Mouse (Mus musculus): ENCODE results near the gene Rhod.
"Not testable (repeated sequence)": the region's sequence is repeated elsewhere in the genome, so short reads cannot be mapped to it uniquely, and the experiment has no call there.

Gene Rhod

GRCm38 (mm10) chr19:4439161-4439801 lies at the start of gene Rhod:
Gene Rhod (minus strand): TSS chr19:4439432.
- ATAC-seq (ENCODE audit: low TSS enrichment): no peak

GRCm38 (mm10) chr19:4487877-4488276 lies 48.6 kb upstream of the Rhod start:
- no peak for ATAC-seq (ENCODE audit: low TSS enrichment)

- no peak for ATAC-seq (ENCODE audit: low TSS enrichment)
Observed at GRCm38 (mm10) chr19:4485006-4485405, 45.8 kb upstream of the Rhod start.

- peak; percentile 47; the same call in 1 of the 2 replicates for ATAC-seq (ENCODE audit: low TSS enrichment)
Observed at GRCm38 (mm10) chr19:4482111-4482859, 43.1 kb upstream of the Rhod start.

DNA sequence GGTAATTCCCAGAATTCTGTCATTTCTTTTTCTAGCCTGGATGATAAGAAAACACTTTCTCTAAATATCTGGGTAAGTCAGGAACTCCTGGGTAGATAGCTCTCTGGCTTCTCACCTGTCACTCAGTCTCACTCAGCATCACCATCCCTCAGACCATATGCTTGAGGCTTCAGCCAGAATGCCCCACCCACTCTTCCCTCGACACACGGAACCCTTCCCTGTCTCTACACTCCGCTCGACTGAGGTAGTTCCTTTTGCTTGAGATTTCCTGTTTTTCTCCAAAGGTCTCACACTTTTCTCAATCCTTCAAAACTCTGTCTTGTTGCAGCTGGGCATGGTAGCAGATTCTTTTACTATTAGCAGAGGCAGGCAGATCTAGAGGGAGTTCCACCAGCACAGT lies 42.1 kb upstream of the Rhod start:
- peak; percentile 58 for ATAC-seq (ENCODE audit: low TSS enrichment)

DNA sequence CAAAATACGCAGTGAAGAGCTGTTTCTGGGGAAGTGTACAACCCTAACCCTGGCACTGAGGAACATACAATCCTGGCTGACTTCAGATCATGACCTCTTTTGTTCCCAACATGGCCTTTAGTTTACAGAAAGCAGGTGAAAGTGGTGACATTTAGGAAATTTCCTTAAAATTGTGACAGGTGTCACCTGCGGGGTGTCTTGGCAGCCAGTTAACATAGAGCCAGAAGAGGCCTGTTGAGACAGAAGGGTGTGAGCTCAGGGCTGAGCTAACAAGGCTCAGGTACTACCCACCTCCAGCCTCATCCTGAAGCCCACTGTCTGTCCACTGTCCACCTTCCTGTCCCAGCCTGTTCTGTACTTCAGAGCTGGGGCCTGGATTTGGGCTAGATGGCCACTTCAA lies 40.8 kb upstream of the Rhod start:
- ATAC-seq (ENCODE audit: low TSS enrichment): no peak

DNA sequence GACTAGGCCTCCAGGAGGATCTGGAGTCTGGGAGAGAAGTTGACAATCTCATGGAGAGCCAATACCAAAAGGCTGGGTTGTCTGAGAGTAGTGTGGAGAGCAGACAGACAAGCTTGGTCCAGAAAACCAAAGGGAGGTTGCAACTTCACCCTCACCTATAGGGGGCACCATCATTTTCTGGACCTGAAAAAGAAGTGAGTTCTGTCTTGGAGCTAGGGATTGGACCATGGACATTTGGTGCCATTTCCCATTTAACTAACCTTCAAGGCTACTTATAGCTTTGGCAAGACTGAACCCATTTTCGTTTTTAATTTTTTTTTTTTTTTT lies 38.9 kb upstream of the Rhod start:
- ATAC-seq (ENCODE audit: low TSS enrichment): no peak

DNA sequence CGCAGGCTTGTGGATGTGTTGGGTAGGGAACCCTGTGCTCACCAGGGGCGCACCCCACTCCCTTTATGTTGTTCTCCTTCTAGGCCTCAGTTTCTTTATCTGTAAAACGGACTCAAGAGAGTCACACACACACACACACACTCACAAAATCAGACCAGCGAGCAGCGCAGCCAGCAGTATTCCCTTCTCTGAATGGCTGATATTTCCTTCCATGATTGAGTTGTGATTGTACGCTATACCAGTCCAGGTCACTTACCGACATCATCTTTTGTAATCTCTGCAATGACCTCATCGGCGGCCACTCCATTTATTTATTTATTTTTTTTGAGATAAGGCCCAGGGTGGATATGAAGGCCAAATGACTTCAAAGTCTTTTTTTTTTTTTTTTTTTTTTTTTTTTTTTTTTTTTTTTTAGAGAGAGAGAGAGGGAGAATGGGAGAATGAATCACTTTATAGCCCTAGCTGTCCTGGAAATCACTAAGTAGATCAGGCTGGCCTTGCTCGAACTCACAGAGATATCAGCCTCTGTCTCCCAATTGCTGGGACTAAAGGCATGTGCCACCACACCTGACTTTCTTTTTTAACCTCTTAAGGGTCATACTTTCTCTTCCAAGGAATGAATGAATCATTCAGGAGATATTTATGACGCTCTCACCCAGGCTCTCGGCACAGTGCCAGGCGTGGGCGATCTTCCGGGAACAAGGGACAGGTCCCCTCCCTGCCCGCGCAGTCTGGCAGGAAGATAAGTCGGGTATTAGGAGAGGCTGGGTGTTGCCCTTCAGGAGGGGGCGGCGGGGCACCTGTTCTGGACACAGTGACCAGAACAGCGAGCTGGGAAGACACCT lies 38.3 kb upstream of the Rhod start, which contains the start of gene Syt12:
Gene Syt12, minus strand, starts transcription at position 103 of the 845 bp plus-strand sequence.
- no peak for ATAC-seq (ENCODE audit: low TSS enrichment)

- peak; percentile 56 for ATAC-seq (ENCODE audit: low TSS enrichment)
Observed at GRCm38 (mm10) chr19:4476601-4477257, 37.5 kb upstream of the Rhod start.

- peak; percentile 32; the same call in 1 of the 2 replicates for ATAC-seq (ENCODE audit: low TSS enrichment)
Observed at GRCm38 (mm10) chr19:4475224-4475925, 36.1 kb upstream of the Rhod start.

GRCm38 (mm10) chr19:4474739-4475138 lies 35.5 kb upstream of the Rhod start:
- no peak for ATAC-seq (ENCODE audit: low TSS enrichment)

DNA sequence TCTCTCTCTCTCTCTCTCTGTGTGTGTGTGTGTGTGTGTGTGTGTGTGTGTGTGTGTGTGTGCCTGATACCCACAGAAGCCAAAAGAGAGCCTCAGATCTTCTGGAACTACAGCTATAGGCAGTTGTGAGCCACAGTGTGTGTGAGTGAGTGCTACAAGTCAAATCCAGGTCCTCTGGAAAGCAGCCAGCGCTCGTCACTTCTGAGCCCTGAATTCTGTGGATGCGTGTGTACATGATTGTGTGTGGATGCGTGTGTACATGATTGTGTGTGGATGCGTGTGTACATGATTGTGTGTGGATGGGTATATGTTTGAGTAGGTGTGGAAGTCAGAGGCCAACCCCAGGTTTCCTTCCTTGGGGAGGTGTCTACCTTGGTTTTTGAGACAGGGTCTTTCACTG lies 34.3 kb upstream of the Rhod start:
- no peak for ATAC-seq (ENCODE audit: low TSS enrichment)

DNA sequence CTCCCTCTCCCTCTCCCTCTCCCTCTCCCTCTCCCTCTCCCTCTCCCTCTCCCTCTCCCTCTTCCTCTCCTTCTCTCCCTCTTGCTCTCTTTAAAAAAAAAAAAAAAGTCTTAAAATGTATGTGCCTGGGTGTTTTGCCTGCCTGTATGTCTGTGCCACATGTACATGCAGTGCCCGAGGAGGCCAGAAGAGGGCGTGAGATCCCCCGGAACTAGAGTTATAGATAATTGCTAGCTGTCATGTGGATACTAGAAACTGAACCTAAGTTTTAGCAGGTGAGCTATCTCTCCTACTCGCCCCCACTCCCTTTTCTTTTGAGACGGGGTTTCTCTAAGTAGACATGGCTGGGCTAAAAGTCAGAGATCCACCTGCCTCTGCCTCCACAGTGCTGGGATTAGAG lies 29.1 kb upstream of the Rhod start:
- no peak for ATAC-seq (ENCODE audit: low TSS enrichment)

GRCm38 (mm10) chr19:4464666-4465065 lies 25.4 kb upstream of the Rhod start:
- no peak for ATAC-seq (ENCODE audit: low TSS enrichment)

DNA sequence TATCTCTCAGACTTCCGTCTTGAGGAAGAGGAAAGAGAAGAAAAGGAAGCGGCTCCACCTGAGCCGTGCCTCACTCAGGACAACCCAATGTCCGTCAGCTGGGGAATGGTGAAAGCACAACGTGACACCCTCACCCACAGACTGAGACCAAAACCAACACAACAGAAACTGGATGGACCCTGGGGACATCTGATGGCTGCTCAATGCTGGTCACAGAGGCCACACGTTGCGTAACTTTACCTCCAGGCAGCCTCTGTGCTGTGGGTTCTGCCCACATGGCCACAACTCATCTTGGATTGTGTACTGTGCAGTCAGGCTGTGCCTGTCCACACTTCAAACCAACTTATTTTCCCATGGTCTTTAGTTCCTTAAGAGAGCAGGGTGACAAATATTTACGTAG lies 22.7 kb upstream of the Rhod start:
- ATAC-seq (ENCODE audit: low TSS enrichment): no peak

DNA sequence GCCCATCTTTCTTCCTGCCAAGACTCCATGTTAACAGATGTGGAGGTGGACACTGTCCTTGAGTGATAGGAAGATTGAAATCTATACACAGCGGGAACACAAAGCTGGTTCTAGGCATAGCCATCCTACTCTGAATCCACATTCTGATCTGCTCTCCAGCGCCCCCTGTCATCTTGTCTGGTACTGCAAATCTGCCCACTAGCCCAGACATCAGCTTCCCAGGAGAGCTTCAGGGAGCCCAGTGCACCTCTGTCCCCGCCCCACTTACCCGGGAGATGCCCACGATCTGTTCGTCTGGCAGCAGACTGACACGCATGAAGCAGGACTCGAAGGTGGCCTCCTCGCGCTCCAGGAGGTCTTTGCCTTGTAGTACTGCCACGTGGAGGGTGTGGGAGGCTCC lies 17.0 kb upstream of the Rhod start:
- ATAC-seq (ENCODE audit: low TSS enrichment): no peak

- ATAC-seq (ENCODE audit: low TSS enrichment): peak; percentile 52; the same call in 1 of the 2 replicates
Observed at GRCm38 (mm10) chr19:4455071-4455800, 16.0 kb upstream of the Rhod start.

- not testable (repeated sequence) for ATAC-seq (ENCODE audit: low TSS enrichment)
Observed at GRCm38 (mm10) chr19:4454040-4454439, 14.8 kb upstream of the Rhod start.

DNA sequence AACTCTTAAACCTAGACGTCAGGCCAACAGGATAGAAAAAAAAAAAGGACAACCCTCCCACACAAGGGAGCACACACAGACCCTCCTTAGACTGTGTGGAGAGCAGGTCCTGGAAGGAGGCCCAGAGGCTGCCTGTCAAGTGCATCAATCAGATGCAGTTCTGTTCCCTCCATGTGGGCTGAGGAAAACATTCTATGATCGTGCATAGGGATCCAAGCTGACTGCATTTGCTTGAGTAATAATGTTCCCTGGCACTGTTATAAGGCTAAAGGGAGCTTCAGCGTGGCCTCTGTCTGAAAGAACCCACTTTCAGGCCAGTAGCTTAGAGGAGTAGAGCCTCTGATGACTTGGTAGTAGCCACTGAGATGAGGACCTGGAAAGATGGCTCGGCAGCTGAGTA lies 13.3 kb upstream of the Rhod start:
- ATAC-seq (ENCODE audit: low TSS enrichment): no peak

- no peak for ATAC-seq (ENCODE audit: low TSS enrichment)
Observed at GRCm38 (mm10) chr19:4451965-4452364, 12.7 kb upstream of the Rhod start.

GRCm38 (mm10) chr19:4451098-4451497 lies 11.9 kb upstream of the Rhod start:
- ATAC-seq (ENCODE audit: low TSS enrichment): no peak
